Mouse (Mus musculus) bone marrow macrophage, adult 2 months (primary cell): ENCODE data around the gene Gjd3.

Experiments
- CTCF ChIP-seq: IDR thresholded peaks from 2 replicates; pipeline ENCODE4 v1.5.1; 2012; ENCODE audit warnings: low read depth, mild to moderate bottlenecking, low read length, moderate library complexity
- POLR2A ChIP-seq: IDR thresholded peaks from 2 replicates; pipeline ENCODE4 v1.6.1; 2012; ENCODE audit warnings: mild to moderate bottlenecking, low read depth, low read length, borderline replicate concordance

DNA sequence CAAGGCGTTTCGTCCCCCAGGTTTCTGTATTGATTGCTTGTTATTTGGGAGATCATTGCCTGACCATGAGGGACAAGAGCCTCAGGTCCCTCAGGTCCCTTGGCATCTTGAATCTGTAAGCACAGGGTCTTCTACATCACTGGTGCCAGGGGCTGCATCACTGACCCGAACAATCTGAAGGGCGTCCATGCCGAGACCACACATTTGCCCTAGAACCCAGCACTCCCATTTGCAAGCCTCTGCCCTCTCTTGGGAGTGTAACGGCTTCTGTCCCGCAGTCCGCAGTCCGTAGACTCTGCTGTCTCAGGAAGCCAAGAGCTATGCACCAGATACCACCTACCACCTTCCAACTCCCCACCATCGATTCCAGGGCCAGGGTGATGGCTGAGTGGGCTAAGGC, 26.5 kb downstream of the Gjd3 start:
- TF ChIP-seq CTCF: no peak
- no peak for TF ChIP-seq POLR2A
